Mouse (Mus musculus): ENCODE data around the gene Gm21149.
"Not testable (repeated sequence)": the region's sequence is repeated elsewhere in the genome, so short reads cannot be mapped to it uniquely, and the experiment has no call there.

- not testable (repeated sequence) for TF ChIP-seq CTCF (conservative IDR thresholded peaks at IDR 0.05; ENCODE audit: low read length); POU5F1 (IDR thresholded peaks at IDR 0.05; ENCODE audit: borderline replicate concordance, low read length); NANOG (IDR thresholded peaks at IDR 0.05; ENCODE audit: borderline replicate concordance, low read length)
These were observed 18.3 kb downstream of the Gm21149 start for GRCm38 (mm10) chr5:15457865-15458571.

All from E14TG2a.4 (cell line).